Mouse (Mus musculus): ENCODE results near the gene Jarid2. TPM values are rescaled to one million over a fixed set of nuclear protein-coding genes. Genes with fewer than 3 reads are reported as not detected.

Jarid2 gene
- total RNA-seq, 1 experiment = 190 TPM

DNA sequence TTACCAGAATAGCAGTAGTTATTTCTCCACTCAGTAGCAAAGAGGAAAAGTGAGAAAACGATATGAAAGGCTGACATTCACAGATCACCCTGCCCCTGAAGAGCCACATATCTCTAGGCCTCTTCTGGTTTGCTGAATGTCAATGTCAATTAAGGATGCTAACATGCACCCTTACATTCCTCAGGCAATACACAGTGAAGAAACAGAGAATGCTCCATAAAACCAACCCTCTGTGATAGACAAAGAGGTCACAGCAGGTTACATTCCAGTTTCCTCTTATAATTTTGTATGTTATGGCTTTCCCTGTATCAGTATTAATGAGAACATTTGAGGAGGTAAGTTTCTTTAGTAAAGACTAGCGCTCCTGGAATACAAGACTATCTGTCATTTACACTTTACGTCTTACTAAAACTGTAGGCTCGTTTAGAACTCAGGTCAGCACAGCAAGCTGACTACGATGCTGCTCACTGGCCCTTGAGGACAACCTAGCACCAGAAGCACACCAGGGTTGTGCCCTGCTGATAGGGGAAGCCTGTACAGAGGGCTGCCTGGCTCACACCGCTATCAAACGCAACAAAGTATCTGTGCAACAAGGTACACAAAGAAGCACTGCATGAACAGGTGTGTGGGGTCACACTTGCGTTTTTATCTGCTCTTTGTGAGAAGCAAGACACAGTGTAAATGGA lies 224.4 kb downstream of the Jarid2 start:
- no peaks in the 10 kb centered on the region for H3K9me3 ChIP-seq (ENCODE audit: control insufficient read depth, insufficient read depth, low read depth, low read length)
- no peak overlapping the region for H3K4me3 ChIP-seq (ENCODE audit: insufficient read depth in 1 of 2, low read depth in 1 of 2, low read length in 2 of 2, poor library complexity in 1 of 2, severe bottlenecking in 1 of 2)
- in situ Hi-C loops (cut with MboI; ENCODE audit: low sequenced_read_pairs in 2 of 2, unreplicated experiment in 2 of 2) = loop anchor here in 1 of 2 experiments (25.0 kb wide), 1 partner anchor 1091 kb away; no protein-coding TSS in a partner anchor
- peaks cover 2% of the 10 kb centered on the region; the same call in 1 of the 2 replicates for H3K36me3 ChIP-seq (ENCODE audit: control insufficient read depth, insufficient read depth, low read length, poor library complexity, severe bottlenecking)
- no peak for DNase-seq (ENCODE audit: low read depth, low spot score)
- TF ChIP-seq HCFC1 (IDR thresholded peaks at IDR 0.05; ENCODE audit: borderline replicate concordance, insufficient read depth, low read length) (no peak), ZNF384 (IDR thresholded peaks at IDR 0.05; ENCODE audit: low read depth, low read length) (no peak), MAFK (IDR thresholded peaks at IDR 0.05; ENCODE audit: insufficient read depth, low read depth, low read length) (no peak), ZC3H11A (IDR thresholded peaks at IDR 0.05; ENCODE audit: borderline replicate concordance, low read depth, low read length) (no peak), CHD2 (IDR thresholded peaks at IDR 0.05; ENCODE audit: low read depth, low read length) (no peak)
- H3K4me1 ChIP-seq (ENCODE audit: control insufficient read depth in 2 of 2, insufficient read depth in 2 of 2, low read length in 2 of 2, poor library complexity in 1 of 2) = peaks cover 0 to 3% of the 10 kb centered on the region in 2 experiments; a peak in 1 of 4 replicates
- H3K9ac ChIP-seq (ENCODE audit: insufficient read depth, low read depth, low read length, poor library complexity, severe bottlenecking) = no peak overlapping the region
- no peak overlapping the region for H3K27ac ChIP-seq (ENCODE audit: insufficient read depth, low read depth, low read length, poor library complexity, severe bottlenecking)

DNA sequence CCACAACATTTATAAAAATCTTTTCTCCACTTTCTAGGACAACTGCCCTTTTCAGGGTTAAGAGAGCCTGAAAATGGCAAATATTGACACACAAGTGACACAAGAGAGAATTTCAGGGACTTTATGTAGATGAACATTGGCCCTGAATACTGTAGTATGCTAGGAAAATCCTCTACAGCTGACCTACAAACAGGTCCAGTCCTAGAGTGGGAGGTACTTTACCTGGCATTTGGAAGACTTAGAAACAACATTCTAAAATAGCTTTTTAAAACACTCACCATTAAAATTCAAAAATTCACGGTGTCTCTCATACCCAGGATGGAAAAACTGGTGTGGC lies 224.9 kb downstream of the Jarid2 start:
- no peak for DNase-seq (ENCODE audit: low read depth, low spot score)
- TF ChIP-seq ZC3H11A (IDR thresholded peaks at IDR 0.05; ENCODE audit: borderline replicate concordance, low read depth, low read length) (no peak), HCFC1 (IDR thresholded peaks at IDR 0.05; ENCODE audit: borderline replicate concordance, insufficient read depth, low read length) (no peak)
- no peak overlapping the region for H3K9ac ChIP-seq (ENCODE audit: insufficient read depth, low read depth, low read length, poor library complexity, severe bottlenecking)
- H3K27ac ChIP-seq (ENCODE audit: insufficient read depth, low read depth, low read length, poor library complexity, severe bottlenecking) = no peak overlapping the region
- in situ Hi-C loops (cut with MboI; ENCODE audit: low sequenced_read_pairs in 2 of 2, unreplicated experiment in 2 of 2) = loop anchor here in 1 of 2 experiments (25.0 kb wide), 1 partner anchor 1092 kb away; no protein-coding TSS in a partner anchor
- no peaks in the 10 kb centered on the region for H3K9me3 ChIP-seq (ENCODE audit: control insufficient read depth, insufficient read depth, low read depth, low read length)
- H3K4me3 ChIP-seq (ENCODE audit: insufficient read depth in 1 of 2, low read depth in 1 of 2, low read length in 2 of 2, poor library complexity in 1 of 2, severe bottlenecking in 1 of 2) = no peak overlapping the region
- H3K4me1 ChIP-seq (ENCODE audit: control insufficient read depth in 2 of 2, insufficient read depth in 2 of 2, low read length in 2 of 2, poor library complexity in 1 of 2) = no peaks in the 10 kb centered on the region
- peaks cover 2% of the 10 kb centered on the region; the same call in 1 of the 2 replicates for H3K36me3 ChIP-seq (ENCODE audit: control insufficient read depth, insufficient read depth, low read length, poor library complexity, severe bottlenecking)

DNA sequence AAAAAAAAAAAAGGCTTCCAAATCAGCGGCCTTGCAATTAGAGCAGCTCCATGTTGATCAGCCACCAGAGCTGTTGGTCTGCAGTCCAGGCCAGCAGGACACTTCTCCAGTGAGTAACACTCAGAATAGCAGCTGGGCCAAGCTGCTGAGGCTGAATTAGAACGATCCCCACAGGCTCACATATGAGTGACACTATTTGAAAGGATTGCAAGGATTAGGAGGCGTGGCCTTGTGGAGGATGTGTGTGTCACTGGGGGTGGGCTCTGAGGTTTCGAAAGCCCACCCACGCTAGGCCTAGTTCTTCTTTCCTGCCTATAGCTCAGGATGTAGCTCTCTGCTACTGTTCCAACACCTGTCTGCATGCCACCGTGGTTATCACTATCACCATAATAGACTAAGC lies 226.5 kb downstream of the Jarid2 start:
- Histone ChIP-seq H3K9me3 (ENCODE audit: control insufficient read depth, insufficient read depth, low read depth, low read length) (no peaks in the 10 kb centered on the region), H3K27ac (ENCODE audit: insufficient read depth, low read depth, low read length, poor library complexity, severe bottlenecking) (no peak overlapping the region), H3K4me1 (ENCODE audit: control insufficient read depth in 2 of 2, insufficient read depth in 2 of 2, low read length in 2 of 2, poor library complexity in 1 of 2) (no peaks in the 10 kb centered on the region), H3K36me3 (ENCODE audit: control insufficient read depth, insufficient read depth, low read length, poor library complexity, severe bottlenecking) (peaks cover 2% of the 10 kb centered on the region; the same call in 1 of the 2 replicates), H3K9ac (ENCODE audit: insufficient read depth, low read depth, low read length, poor library complexity, severe bottlenecking) (no peak overlapping the region), H3K4me3 (ENCODE audit: insufficient read depth in 1 of 2, low read depth in 1 of 2, low read length in 2 of 2, poor library complexity in 1 of 2, severe bottlenecking in 1 of 2) (no peak overlapping the region)
- in situ Hi-C loops (cut with MboI; ENCODE audit: low sequenced_read_pairs in 2 of 2, unreplicated experiment in 2 of 2) = loop anchor here in 1 of 2 experiments (25.0 kb wide), 1 partner anchor 1093 kb away; no protein-coding TSS in a partner anchor
- no peak for TF ChIP-seq ZC3H11A (IDR thresholded peaks at IDR 0.05; ENCODE audit: borderline replicate concordance, low read depth, low read length)
- no peak for TF ChIP-seq HCFC1 (IDR thresholded peaks at IDR 0.05; ENCODE audit: borderline replicate concordance, insufficient read depth, low read length)
- TF ChIP-seq MAFK (IDR thresholded peaks at IDR 0.05; ENCODE audit: insufficient read depth, low read depth, low read length) = no peak
- no peak for TF ChIP-seq CHD2 (IDR thresholded peaks at IDR 0.05; ENCODE audit: low read depth, low read length)
- TF ChIP-seq ZNF384 (IDR thresholded peaks at IDR 0.05; ENCODE audit: low read depth, low read length) = no peak
- DNase-seq (ENCODE audit: low read depth, low spot score) = no peak

DNA sequence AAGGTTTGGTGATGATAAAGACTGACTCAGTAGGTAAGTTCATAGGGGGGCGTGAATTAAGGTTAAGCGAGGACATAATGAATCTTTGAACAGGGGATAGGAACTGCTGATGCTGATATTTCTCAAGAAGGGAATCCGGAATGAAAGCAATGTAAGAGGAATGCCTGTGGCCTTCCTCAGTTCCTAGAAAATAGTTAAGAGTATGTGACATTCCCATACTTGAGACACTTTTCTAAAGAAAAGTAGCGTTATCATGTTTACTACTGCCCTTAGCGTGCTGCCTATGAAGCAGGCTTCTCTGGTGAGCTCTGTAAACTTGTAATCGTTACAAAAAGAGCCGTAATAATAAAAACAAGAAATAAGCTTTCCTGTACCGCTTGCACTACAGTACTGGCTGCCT lies 227.8 kb downstream of the Jarid2 start:
- no peak for TF ChIP-seq CHD2 (IDR thresholded peaks at IDR 0.05; ENCODE audit: low read depth, low read length)
- no peak for TF ChIP-seq ZC3H11A (IDR thresholded peaks at IDR 0.05; ENCODE audit: borderline replicate concordance, low read depth, low read length)
- TF ChIP-seq ZNF384 (IDR thresholded peaks at IDR 0.05; ENCODE audit: low read depth, low read length) = no peak
- no peak for TF ChIP-seq MAFK (IDR thresholded peaks at IDR 0.05; ENCODE audit: insufficient read depth, low read depth, low read length)
- TF ChIP-seq HCFC1 (IDR thresholded peaks at IDR 0.05; ENCODE audit: borderline replicate concordance, insufficient read depth, low read length) = no peak
- in situ Hi-C loops (cut with MboI; ENCODE audit: low sequenced_read_pairs in 2 of 2, unreplicated experiment in 2 of 2) = loop anchor here in 1 of 2 experiments (25.0 kb wide), 1 partner anchor 1095 kb away; no protein-coding TSS in a partner anchor
- Histone ChIP-seq H3K27ac (ENCODE audit: insufficient read depth, low read depth, low read length, poor library complexity, severe bottlenecking) (no peak overlapping the region), H3K4me1 (ENCODE audit: control insufficient read depth in 2 of 2, insufficient read depth in 2 of 2, low read length in 2 of 2, poor library complexity in 1 of 2) (no peaks in the 10 kb centered on the region), H3K36me3 (ENCODE audit: control insufficient read depth, insufficient read depth, low read length, poor library complexity, severe bottlenecking) (peaks cover 2% of the 10 kb centered on the region; the same call in 1 of the 2 replicates), H3K4me3 (ENCODE audit: insufficient read depth in 1 of 2, low read depth in 1 of 2, low read length in 2 of 2, poor library complexity in 1 of 2, severe bottlenecking in 1 of 2) (no peak overlapping the region), H3K9ac (ENCODE audit: insufficient read depth, low read depth, low read length, poor library complexity, severe bottlenecking) (no peak overlapping the region), H3K9me3 (ENCODE audit: control insufficient read depth, insufficient read depth, low read depth, low read length) (no peaks in the 10 kb centered on the region)
- DNase-seq (ENCODE audit: low read depth, low spot score) = no peak

Data from ES-E14 (cell line).